Mouse (Mus musculus): ENCODE measurements around the gene Olfr403. TPM values are rescaled to one million over a fixed set of nuclear protein-coding genes. Genes with fewer than 3 reads are reported as not detected.
"Not testable (repeated sequence)": the region's sequence is repeated elsewhere in the genome, so short reads cannot be mapped to it uniquely, and the experiment has no call there.

The Olfr403 gene
- total RNA-seq (2021) = not detected
- long read RNA-seq, experiment 1 = 0 reads
- long read RNA-seq, experiment 2 = 0 reads

- DNase-seq (ENCODE audit: low spot score in 2 of 2) = no peak
These were observed at the start of gene Olfr403 for GRCm38 (mm10) chr11:74185949-74186348. Gene Olfr403 (plus strand): TSS chr11:74186249.

GRCm38 (mm10) chr11:74140001-74140400 lies 46.0 kb upstream of the Olfr403 start:
- not testable (repeated sequence) for DNase-seq (ENCODE audit: low spot score in 2 of 2)

- DNase-seq (ENCODE audit: low spot score in 2 of 2) = no peak
These were observed 40.2 kb upstream of the Olfr403 start for GRCm38 (mm10) chr11:74145866-74146265.

- no peak for DNase-seq (ENCODE audit: low spot score in 2 of 2)
These were observed 32.8 kb upstream of the Olfr403 start, which contains the start of gene Olfr402 for GRCm38 (mm10) chr11:74153229-74153628. Gene Olfr402 (plus strand): TSS chr11:74153529.

- no peak for DNase-seq (ENCODE audit: low spot score in 2 of 2)
These were observed 17.3 kb upstream of the Olfr403 start for GRCm38 (mm10) chr11:74168771-74169170.

GRCm38 (mm10) chr11:74183168-74183567 lies 2.9 kb upstream of the Olfr403 start:
- DNase-seq (ENCODE audit: low spot score in 2 of 2) = no peak

GRCm38 (mm10) chr11:74183745-74184144 lies 2.3 kb upstream of the Olfr403 start:
- DNase-seq (ENCODE audit: low spot score in 2 of 2) = no peak

- DNase-seq (ENCODE audit: low spot score in 2 of 2) = no peak
These were observed 25.2 kb downstream of the Olfr403 start, which contains the start of gene Olfr43 for GRCm38 (mm10) chr11:74211279-74211678. Gene Olfr43 (minus strand): TSS chr11:74211379.

GRCm38 (mm10) chr11:74241201-74241600 lies 55.2 kb downstream of the Olfr403 start:
- no peak for DNase-seq (ENCODE audit: low spot score in 2 of 2)

Other genes starting within 250 kb of the Olfr403 start
- gene Olfr23, start 249.6 kb upstream of the Olfr403 start, total RNA-seq (2021) = not detected
- gene Olfr397, start 225.4 kb upstream of the Olfr403 start, total RNA-seq (2021) = not detected
- gene Olfr398, start 195.8 kb upstream of the Olfr403 start, total RNA-seq (2021) = not detected
- not detected for gene Olfr139, start 129.7 kb upstream of the Olfr403 start, total RNA-seq (2021)
- gene Olfr399, start 129.6 kb upstream of the Olfr403 start, total RNA-seq (2021) = not detected
- not detected for gene Zfp616, start 116.3 kb upstream of the Olfr403 start, total RNA-seq (2021)
- not detected for gene Olfr401, start 72.5 kb upstream of the Olfr403 start, total RNA-seq (2021)
- gene Olfr402, start 32.7 kb upstream of the Olfr403 start, total RNA-seq (2021) = not detected
- gene Olfr43, start 25.1 kb downstream of the Olfr403 start, total RNA-seq (2021) = not detected
- not detected for gene Olfr406, start 73.6 kb downstream of the Olfr403 start, total RNA-seq (2021)
- not detected for gene Olfr59, start 97.5 kb downstream of the Olfr403 start, total RNA-seq (2021)
- gene Olfr410, start 151.8 kb downstream of the Olfr403 start, total RNA-seq (2021) = not detected
- not detected for gene Olfr411, start 166.4 kb downstream of the Olfr403 start, total RNA-seq (2021)
- not detected for gene Olfr412, start 175.8 kb downstream of the Olfr403 start, total RNA-seq (2021)